Mouse (Mus musculus) testis, adult 2 months (tissue): ENCODE measurements around the gene Nupl1.

ENCODE experiments used
- CTCF ChIP-seq: fragments of 200-500 bp; IDR thresholded peaks from 2 replicates; pipeline ENCODE4 v1.5.1; 2012; ENCODE audit warnings: low read depth, mild to moderate bottlenecking, inconsistent platforms, low read length, moderate library complexity; ENCODE audit not compliant: control insufficient read depth, insufficient read depth, insufficient replicate concordance
- POLR2A ChIP-seq: fragments of 200-500 bp; IDR thresholded peaks from 2 replicates; pipeline ENCODE4 v1.6.1; 2012; ENCODE audit warnings: low read depth, mild to moderate bottlenecking, inconsistent platforms, low read length, moderate library complexity; ENCODE audit not compliant: control insufficient read depth

DNA sequence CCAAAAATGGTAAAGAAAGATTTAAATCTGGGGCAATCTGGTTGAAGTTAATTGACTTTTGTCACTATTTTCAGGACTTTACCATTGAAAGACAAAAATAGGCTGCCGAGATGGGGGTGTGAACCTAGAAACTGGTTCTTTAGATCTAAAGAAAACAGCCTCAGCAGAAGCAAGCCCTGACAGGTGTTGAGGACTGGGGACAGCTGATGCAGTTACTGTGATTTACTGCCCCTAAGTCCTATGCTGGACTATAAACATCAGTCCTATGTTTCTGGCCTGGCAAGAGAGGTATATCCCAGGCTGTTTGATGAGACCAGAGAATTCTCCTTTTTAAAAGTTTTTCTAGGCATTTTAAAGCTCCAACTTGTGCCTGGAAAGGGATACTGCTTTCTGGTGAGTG lies 37.2 kb downstream of the Nupl1 start:
- TF ChIP-seq CTCF: no peak
- TF ChIP-seq POLR2A: no peak
